Mouse (Mus musculus) Muller cell, postnatal 12 days (primary cell): ENCODE measurements around the gene Nav3.
A peak's percentile ranks its signal among the peaks of the same experiment; 100 is the strongest.

Experiments used
- DNase-seq: peaks from one replicate; pipeline ENCODE4 v3.0.0-alpha.2; 2015; ENCODE audit errors: inconsistent ontology term

Nav3 gene

DNA sequence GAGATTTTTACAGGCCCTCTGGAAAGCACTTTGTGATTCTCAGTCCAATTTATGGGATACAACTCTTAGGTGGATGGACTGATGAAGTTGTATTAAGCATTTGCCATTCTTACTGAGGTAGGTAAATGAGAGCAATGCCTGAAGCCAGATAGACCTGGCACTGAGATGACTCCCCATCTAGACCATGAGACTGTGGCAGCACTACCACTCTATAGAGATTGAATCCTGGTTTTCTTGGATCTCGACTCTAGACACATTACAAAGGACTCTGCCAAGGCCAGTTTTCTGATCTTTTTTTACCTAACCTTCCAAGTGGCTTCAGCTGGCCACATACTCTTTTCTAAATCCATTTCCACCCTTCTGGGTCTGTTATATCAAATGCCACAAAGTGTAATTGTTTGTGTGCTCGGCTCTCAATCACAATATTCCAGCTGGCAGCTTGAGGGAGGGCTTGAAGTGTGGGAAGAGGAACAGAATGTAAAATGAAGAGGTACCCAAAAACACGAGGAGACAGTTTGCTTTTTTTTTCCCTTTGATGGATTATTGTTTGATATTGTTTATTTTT is 756.2 kb downstream of the Nav3 start:
- DNase-seq: peak; percentile 57

- no peak for DNase-seq
Measured at GRCm38 (mm10) chr10:109690564-109690963, 765.4 kb downstream of the Nav3 start.

DNA sequence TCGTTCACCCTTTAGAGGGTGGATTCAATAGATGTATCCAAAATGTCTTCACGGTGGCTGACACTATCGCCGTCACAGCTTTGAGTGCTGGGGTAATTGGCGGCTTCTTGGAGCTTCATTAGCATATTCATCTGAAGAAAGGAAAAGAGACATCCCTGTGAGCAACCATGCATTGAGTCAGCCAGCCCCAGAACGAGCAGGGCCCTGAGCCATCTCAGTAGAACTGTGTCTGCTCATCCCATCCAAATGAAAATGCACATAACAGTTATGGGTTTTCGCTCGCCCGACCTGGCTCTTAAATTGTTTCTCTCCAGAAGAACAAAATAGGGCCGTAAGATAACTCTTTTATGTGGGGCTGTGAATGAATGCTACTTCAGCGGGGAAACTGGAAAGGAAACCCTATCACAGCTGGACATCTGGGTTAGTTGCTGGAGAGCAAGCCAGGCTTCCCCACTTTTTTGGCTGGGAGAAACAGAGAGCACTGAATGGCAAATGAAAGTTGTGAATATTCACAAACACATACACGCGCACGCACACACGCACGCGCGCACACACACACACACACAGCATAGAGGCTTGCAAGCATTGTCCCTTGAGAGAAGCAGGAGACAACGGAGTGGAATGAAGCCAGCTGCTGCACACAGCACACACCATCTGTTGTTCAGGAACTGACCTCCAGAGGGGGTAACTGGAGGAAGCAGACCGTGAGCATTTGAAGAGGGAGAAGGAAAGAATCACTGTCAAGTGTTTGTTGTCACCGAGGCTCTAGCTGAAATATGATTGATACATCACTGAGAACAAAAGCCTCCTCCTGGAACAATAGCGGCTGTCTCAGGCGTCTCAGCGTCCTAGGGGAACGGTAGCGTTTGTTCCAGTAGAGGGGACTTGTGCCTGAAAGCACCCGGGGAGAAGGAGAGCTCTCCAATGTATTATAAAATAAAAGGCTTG is 771.6 kb downstream of the Nav3 start:
- DNase-seq: peak; percentile 59

DNA sequence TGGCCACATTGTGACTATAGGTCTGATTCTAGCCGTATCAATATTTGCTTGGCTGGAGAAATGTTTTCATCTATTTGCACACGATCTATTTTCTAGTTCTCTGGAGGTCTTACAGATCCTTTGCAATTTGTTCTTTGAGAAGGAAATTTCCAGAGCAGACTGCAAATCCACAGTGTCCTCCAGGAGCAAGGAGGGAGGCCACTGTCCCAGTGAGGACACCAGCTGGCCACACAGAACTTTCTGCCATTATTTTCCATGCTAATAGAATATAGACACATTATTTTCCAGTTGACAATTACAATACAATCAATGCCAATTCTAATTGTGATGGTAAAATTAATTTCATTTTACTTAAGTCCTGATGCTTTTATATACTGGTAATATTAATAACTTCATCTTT is 783.1 kb downstream of the Nav3 start:
- DNase-seq: no peak

DNA sequence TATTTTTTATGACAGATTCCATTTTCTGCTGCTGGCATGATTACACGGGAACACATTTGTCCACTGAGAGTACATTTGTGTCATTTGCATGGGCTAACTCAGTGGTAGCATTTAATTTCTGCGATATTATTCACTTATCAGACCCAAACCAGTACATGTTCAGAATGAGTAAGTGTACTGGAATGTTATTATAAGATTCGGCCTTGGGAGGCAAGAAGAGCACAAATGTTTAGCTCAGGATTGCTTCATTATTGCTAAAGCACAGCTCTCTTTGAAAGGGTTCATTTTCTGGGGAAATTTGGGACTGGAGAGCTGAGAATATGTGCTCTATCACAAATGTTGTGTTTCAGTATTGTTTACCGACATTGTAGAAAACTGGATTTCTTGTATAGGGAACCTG is 788.6 kb downstream of the Nav3 start:
- peak; percentile 24 for DNase-seq

- DNase-seq: peak; percentile 56
Measured at GRCm38 (mm10) chr10:109664629-109665317, 791.2 kb downstream of the Nav3 start.

DNA sequence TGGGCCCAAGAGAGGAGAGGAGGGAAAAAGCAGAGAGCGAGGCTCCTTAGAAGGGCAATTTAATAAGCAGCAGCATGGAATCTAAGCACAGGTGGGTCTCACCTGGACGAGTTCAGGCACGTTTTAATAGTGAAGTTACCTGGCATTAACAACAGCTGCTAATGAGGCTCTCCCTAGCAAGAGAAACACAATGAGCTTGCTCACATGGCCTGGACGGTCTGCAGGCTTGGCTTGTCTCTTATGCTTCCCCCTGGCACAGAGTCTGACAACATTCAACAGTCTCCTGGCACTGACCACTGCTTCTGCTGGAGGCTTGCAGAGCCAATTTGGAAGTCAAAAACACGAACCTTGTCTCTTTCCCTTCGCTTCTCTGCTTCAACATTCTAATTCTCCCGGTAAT is 804.5 kb downstream of the Nav3 start:
- peak; percentile 8 for DNase-seq

DNA sequence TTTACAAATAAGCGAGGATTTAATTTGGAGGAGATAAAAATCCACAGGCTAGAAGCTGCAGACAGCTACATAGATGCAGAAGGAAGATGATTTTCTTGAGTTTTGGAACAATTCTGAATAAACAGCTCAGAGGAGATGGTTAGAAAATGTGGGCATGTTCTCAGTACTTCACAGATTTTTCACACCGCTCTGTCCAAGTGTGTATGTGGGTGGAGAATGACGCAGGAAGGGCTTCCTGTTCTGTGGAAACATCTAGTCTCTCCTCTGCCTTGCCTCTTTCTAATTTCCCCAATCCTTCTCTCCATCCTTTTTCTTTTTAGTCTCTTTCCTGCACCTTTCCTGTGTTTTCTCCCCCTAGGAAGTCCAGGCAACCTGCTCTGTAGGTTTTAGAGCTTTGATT is 812.4 kb downstream of the Nav3 start:
- DNase-seq: no peak

- DNase-seq: no peak
Measured at GRCm38 (mm10) chr10:109641806-109642205, 814.2 kb downstream of the Nav3 start.

GRCm38 (mm10) chr10:109637702-109638101 is 818.3 kb downstream of the Nav3 start:
- no peak for DNase-seq
